Mouse (Mus musculus) neural tube, embryonic 13.5 days (tissue): ENCODE measurements around the gene Lta. TPM values are rescaled to one million over a fixed set of nuclear protein-coding genes. Genes with fewer than 3 reads are reported as not detected.

ENCODE experiments used
- ATAC-seq: fragments of 200-750 bp; cut with Nextera tagmentation; 2 replicates; pipeline ENCODE4 v1.8.0; 2017; ENCODE audit warnings: low read depth, mild to moderate bottlenecking, moderate TSS enrichment, moderate library complexity
- H3K27ac ChIP-seq: fragments of 300-500 bp; sonication (generic); replicated peaks from 2 replicates; pipeline ENCODE4 v1.5.1; 2015; ENCODE audit warnings: moderate library complexity, mild to moderate bottlenecking, inconsistent platforms
- H3K27me3 ChIP-seq: fragments of 300-500 bp; sonication (generic); 2 replicates; pipeline ENCODE4 v1.6.1; 2015; ENCODE audit warnings: mild to moderate bottlenecking, inconsistent platforms
- H3K36me3 ChIP-seq: fragments of 300-500 bp; sonication (generic); 2 replicates; pipeline ENCODE4 v1.6.1; 2015; ENCODE audit warnings: mild to moderate bottlenecking, inconsistent platforms
- H3K4me1 ChIP-seq: fragments of 300-500 bp; sonication (generic); replicated peaks from 2 replicates; pipeline ENCODE4 v1.6.1; 2015; ENCODE audit warnings: inconsistent platforms
- H3K4me2 ChIP-seq: fragments of 300-500 bp; sonication (generic); 2 replicates; pipeline ENCODE4 v1.6.1; 2015; ENCODE audit warnings: inconsistent platforms, mild to moderate bottlenecking, moderate library complexity
- H3K4me3 ChIP-seq: fragments of 300-500 bp; sonication (generic); 2 replicates; pipeline ENCODE4 v1.5.1; 2015; ENCODE audit warnings: mild to moderate bottlenecking, inconsistent platforms
- H3K9ac ChIP-seq: fragments of 300-500 bp; sonication (generic); 2 replicates; pipeline ENCODE4 v1.6.1; 2015; ENCODE audit warnings: moderate library complexity, mild to moderate bottlenecking, inconsistent platforms
- H3K9me3 ChIP-seq: fragments of 300-500 bp; sonication (generic); 2 replicates; pipeline ENCODE4 v1.6.1; 2016; ENCODE audit warnings: inconsistent platforms
- WGBS: fragments of 180-500 bp; shearing (Covaris S2); methylation state at CpG from one replicate; pipeline ENCODE4 v1.1.7; 2015; 5-methylcytosine and 5-hydroxymethylcytosine counted together
- polyA plus RNA-seq: library from polyadenylated mRNA; unstranded; fragments of >200 nt; fragmentation: Nextera tagmentation; extraction: Ambion mirVana; gene quantifications from 2 replicates; pipeline ENCODE4 v1.2.1, GENCODE M21; 2015

Lta gene
- polyA plus RNA-seq, 1 experiment from 2014 or later: 0.42 TPM

DNA sequence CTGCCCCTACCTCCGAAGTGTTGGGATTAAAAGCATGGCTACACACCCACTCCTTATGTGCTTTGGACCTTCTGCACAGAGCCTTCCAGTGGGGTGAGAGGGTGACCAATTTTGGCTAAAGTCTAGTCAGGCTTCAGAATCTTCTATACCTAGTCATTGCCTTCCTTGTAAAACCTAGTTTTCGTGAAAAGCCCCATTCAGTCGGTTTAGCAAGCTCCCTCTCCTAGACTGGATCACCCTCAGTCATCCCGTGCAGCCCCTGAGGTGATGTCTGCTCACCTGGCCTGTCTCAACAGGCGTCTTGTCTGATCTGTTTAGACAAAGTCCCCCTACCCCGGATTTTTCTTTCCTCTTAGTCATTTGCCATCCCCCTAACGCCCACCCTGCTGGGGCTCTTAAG lies 7.1 kb downstream of the Lta start:
- Histone ChIP-seq H3K27me3 (peaks cover 78% of the 10 kb centered on the region), H3K36me3 (no peaks in the 10 kb centered on the region), H3K9me3 (no peaks in the 10 kb centered on the region), H3K9ac (no peak overlapping the region), H3K27ac (no peak overlapping the region), H3K4me3 (no peak overlapping the region), H3K4me1 (peaks cover 19% of the 10 kb centered on the region), H3K4me2 (no peak overlapping the region)
- WGBS: 70% methylated on average over 7 of the region's 7 CpGs
- no peak for ATAC-seq

DNA sequence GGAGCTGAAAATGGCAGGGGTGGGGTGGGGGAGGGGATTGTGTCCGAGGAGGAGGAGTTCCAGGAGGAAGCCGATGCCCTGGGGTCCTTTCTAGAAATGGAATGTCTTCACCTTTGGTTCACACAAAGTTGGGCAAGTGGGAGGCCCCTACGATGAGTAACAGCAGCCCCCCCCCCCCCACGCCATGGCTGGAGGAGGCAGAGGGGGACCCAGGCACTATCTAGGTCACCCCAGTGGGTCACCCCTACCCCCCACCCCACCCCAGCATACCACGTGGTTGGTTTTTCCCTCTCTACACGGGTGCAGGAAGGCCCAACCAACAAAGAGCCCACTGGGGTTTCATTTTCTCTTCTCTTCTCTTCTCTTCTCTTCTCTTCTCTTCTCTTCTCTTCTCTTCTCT lies 8.0 kb downstream of the Lta start:
- Histone ChIP-seq H3K36me3 (no peaks in the 10 kb centered on the region), H3K27ac (no peak overlapping the region), H3K9ac (no peak overlapping the region), H3K4me2 (no peak overlapping the region), H3K4me3 (no peak overlapping the region), H3K4me1 (peaks cover 19% of the 10 kb centered on the region), H3K9me3 (no peaks in the 10 kb centered on the region), H3K27me3 (peaks cover 70% of the 10 kb centered on the region)
- 48% methylated on average over 6 of the region's 6 CpGs for WGBS
- no peak for ATAC-seq

DNA sequence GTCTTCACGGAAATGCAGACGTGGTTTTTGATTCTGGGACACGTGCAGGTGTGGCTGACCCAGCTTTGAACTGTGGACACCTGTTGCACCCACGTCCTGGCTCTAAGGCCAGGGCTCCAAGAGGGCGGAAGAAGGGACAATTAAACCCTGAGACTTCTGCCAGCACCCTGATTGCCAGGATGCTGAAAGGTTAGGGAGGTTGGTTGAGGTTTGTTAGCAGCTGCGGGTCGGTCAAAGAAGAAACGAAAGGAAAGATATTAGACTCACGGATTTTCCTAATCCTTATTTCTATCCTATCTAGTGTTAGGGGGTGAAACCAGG lies 8.9 kb downstream of the Lta start:
- H3K4me2 ChIP-seq: peak overlapping the region; percentile 67
- H3K27ac ChIP-seq: no peak overlapping the region
- H3K27me3 ChIP-seq: peaks cover 64% of the 10 kb centered on the region
- H3K4me1 ChIP-seq: peaks cover 19% of the 10 kb centered on the region
- no peaks in the 10 kb centered on the region for H3K9me3 ChIP-seq
- H3K9ac ChIP-seq: peak overlapping the region; percentile 60; the same call in 1 of the 2 replicates
- WGBS: 33% methylated on average over 9 of the region's 9 CpGs
- no peak for ATAC-seq
- no peaks in the 10 kb centered on the region for H3K36me3 ChIP-seq
- H3K4me3 ChIP-seq: peak overlapping the region; percentile 37

DNA sequence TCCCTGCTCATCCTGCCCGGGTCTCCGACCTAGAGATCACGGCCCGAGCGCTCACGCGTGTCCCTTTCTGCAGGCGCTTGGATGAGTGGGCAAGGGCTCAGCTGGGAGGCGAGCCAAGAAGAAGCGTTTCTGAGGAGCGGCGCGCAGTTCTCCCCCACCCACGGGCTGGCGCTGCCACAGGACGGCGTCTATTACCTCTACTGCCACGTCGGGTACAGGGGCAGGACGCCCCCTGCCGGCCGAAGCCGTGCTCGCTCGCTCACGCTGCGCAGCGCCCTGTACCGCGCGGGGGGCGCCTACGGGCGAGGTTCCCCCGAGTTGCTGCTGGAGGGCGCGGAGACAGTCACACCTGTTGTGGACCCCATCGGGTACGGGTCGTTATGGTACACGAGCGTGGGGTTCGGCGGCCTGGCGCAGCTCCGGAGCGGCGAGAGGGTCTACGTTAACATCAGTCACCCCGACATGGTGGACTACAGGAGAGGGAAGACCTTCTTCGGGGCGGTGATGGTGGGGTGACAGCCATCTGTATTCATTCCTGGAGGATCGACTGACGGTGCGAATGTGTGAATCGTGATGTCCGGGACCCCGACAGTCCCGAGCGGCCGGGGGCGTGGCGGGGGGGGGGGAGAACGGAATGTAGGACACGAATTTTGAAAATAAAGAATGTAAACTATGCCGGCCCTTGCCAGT lies 9.4 kb downstream of the Lta start:
- Histone ChIP-seq H3K4me2 (peak overlapping the region; percentile 67), H3K36me3 (no peaks in the 10 kb centered on the region), H3K4me3 (peak overlapping the region; percentile 37), H3K4me1 (peaks cover 19% of the 10 kb centered on the region), H3K9me3 (no peaks in the 10 kb centered on the region), H3K9ac (peak overlapping the region; percentile 60), H3K27me3 (peaks cover 59% of the 10 kb centered on the region), H3K27ac (no peak overlapping the region)
- peak; percentile 74 for ATAC-seq
- WGBS: 1% methylated on average over 65 of the region's 66 CpGs

DNA sequence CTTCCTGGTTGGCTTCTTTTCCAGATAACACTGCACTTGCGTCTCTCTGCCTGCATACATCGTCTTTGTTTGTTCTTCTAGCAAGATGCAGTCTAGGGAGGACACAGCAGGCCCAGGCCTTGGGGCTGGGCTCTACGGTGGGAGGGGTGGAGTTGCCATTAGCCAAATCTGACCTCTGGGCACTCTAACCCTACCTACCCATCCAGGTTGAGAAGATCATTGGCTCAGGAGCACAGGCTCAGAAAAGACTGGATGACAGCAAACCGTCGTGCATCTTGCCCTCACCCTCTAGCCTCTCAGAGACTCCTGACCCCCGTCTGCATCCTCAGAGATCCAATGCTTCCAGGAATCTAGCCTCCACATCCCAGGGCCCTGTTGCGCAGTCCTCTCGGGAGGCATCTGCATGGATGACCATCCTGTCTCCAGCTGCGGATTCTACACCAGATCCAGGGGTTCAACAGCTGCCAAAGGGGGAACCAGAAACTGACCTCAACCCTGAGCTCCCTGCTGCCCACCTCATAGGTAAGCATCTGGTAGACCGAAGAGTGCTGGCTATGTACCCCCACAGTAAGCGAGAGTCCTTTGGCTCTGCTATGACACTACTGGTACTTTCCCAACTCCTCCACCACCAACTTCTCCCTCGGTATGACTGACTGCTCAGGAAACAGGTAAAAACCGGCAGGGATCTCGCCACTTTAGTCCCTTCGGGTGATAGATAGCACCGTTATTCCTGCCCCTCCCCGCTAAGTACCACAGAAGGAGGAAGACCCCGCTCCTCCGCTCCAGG lies 10.1 kb downstream of the Lta start:
- WGBS: 44% methylated on average over 19 of the region's 19 CpGs
- Histone ChIP-seq H3K4me3 (peak overlapping the region; percentile 37), H3K4me1 (peaks cover 19% of the 10 kb centered on the region), H3K27me3 (peaks cover 52% of the 10 kb centered on the region), H3K4me2 (peak overlapping the region; percentile 67), H3K9ac (peak overlapping the region; percentile 60), H3K27ac (no peak overlapping the region), H3K9me3 (no peaks in the 10 kb centered on the region), H3K36me3 (no peaks in the 10 kb centered on the region)
- peak; percentile 40; the same call in 1 of the 2 replicates for ATAC-seq

DNA sequence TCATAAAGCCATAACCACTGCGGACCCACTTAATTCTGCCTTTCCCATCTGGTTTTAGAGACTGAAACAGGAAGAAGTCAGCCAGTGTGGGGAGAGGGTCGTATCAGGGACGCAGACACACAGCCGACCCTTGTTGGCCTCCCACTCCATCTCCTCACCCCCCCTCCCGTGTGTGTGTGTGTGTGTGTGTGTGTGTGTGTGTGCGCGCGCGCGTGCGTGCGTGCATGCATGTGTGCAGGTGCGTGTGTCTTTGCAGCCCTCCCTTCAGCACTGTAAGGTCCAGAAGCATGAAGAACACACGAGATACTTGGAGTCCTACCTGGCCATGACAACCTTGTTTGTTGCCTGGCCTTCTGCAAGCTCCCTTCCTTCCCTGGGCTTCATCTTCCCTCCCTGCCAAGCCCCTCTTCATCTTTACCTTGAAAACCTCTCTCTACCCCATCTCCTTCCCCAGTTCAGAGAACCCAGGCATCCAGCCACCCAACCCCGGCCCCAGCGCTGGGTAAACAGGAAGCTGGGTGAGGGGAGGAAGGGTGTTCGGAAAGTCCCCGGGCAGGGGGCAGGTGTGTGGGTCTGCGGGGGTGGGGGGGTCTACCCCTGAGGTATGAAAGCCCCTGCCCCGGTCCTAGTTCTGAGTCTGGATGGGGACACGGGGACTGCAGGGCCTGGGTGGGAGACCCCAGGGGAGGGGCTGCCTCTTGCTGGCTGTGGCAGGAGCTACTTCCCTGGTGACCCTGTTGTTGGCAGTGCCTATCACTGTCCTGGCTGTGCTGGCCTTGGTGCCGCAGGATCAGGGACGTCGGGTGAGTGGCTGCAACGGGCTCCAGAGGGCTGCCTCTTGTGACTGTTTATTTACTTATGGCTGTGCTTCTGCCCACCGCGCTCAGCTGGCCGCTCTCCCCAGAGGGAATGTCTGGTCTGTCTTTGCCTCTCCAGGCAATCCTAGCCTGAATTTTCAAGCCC lies 11.0 kb downstream of the Lta start, which contains the start of gene Ltb:
TSS of gene Ltb (plus strand) at position 559 of the 963 bp plus-strand sequence.
- no peaks in the 10 kb centered on the region for H3K9me3 ChIP-seq
- H3K9ac ChIP-seq: peak within 1 kb of the TSS; percentile 60; the same call in 1 of the 2 replicates
- peaks cover 44% of the 10 kb centered on the region for H3K27me3 ChIP-seq
- H3K4me1 ChIP-seq: peaks cover 19% of the 10 kb centered on the region
- H3K4me3 ChIP-seq: peak within 1 kb of the TSS; percentile 37; the same call in 1 of the 2 replicates
- no peak within 1 kb of the TSS for H3K27ac ChIP-seq
- no peak for ATAC-seq
- peak within 1 kb of the TSS; percentile 67 for H3K4me2 ChIP-seq
- WGBS: 73% methylated on average over 28 of the region's 28 CpGs
- H3K36me3 ChIP-seq: no peaks in the 10 kb centered on the region

DNA sequence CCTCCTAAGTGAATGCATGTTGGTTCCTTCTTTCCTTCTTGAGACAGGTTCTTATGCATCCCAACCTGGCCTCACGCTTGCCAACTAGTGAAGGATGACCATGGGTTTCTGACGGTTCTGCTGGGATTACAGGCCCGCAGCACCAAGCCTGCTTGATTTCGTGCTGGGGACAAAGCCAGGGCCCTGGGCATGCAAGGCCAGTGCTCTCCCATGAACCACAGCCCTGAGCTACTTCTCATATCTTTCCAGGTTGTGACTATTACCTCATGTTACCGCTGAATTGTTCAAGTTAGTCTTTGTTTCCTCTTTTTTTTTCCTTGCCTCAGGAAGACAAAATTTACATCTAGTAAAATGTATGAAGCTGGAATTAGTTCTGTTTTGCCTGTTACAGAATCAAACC lies 12.2 kb downstream of the Lta start:
- no peaks in the 10 kb centered on the region for H3K9me3 ChIP-seq
- H3K27ac ChIP-seq: no peak overlapping the region
- peaks cover 34% of the 10 kb centered on the region for H3K27me3 ChIP-seq
- no peak for ATAC-seq
- no peaks in the 10 kb centered on the region for H3K36me3 ChIP-seq
- H3K9ac ChIP-seq: no peak overlapping the region
- H3K4me1 ChIP-seq: peaks cover 19% of the 10 kb centered on the region
- 82% methylated on average over 5 of the region's 5 CpGs for WGBS
- H3K4me2 ChIP-seq: no peak overlapping the region
- H3K4me3 ChIP-seq: no peak overlapping the region

DNA sequence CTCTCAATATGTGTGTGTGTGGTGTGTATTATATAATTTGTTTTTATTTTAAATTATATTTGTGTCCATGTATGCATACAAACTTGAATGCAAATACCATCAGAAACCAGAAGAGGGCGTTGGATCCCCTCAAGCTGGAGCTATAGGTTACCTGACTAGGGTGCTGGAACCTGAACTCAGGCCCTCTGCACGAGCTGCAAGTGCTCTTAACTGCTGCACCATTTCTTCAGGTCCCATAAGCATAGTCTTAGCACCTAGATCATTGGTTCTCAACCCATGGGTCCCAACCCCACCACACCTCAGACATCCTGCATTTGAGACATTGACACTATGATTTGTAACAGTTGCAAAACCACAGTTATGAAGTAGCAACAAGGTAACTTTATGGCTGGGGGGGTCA lies 13.4 kb downstream of the Lta start:
- no peak overlapping the region for H3K4me2 ChIP-seq
- 67% methylated on average over 2 of the region's 2 CpGs for WGBS

DNA sequence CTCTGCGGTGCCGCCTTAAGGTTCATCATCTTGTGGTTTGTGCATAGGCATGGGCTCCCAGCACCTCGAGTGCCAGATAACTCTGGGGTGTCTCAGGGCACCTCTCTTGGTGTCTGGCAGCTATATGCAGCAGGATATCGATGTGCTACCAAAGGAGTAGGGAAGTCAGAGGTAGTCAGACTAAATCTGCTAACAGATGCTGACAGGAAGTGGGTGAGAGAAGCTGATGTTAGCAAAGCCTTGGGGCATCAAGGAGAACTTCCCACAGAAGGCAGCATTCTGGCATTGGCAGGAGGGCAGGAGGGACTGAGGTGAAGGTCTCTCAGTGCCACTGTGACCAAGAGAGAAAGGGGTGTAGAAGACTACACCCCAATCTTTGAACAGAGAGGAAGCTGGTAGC lies 15.1 kb downstream of the Lta start:
- Histone ChIP-seq H3K27ac (no peak overlapping the region), H3K9me3 (no peaks in the 10 kb centered on the region), H3K4me2 (no peak overlapping the region), H3K27me3 (peaks cover 11% of the 10 kb centered on the region), H3K4me1 (peaks cover 15% of the 10 kb centered on the region), H3K36me3 (no peaks in the 10 kb centered on the region), H3K9ac (no peak overlapping the region), H3K4me3 (no peak overlapping the region)
- 70% methylated on average over 4 of the region's 4 CpGs for WGBS
- ATAC-seq: no peak

More for the DNA sequence above, 13.4 kb downstream of the Lta start:
- H3K4me3 ChIP-seq: no peak overlapping the region
- H3K9me3 ChIP-seq: no peaks in the 10 kb centered on the region
- no peak overlapping the region for H3K9ac ChIP-seq
- ATAC-seq: no peak
- H3K4me1 ChIP-seq: peaks cover 19% of the 10 kb centered on the region
- H3K27ac ChIP-seq: no peak overlapping the region
- peaks cover 28% of the 10 kb centered on the region for H3K27me3 ChIP-seq
- no peaks in the 10 kb centered on the region for H3K36me3 ChIP-seq

DNA sequence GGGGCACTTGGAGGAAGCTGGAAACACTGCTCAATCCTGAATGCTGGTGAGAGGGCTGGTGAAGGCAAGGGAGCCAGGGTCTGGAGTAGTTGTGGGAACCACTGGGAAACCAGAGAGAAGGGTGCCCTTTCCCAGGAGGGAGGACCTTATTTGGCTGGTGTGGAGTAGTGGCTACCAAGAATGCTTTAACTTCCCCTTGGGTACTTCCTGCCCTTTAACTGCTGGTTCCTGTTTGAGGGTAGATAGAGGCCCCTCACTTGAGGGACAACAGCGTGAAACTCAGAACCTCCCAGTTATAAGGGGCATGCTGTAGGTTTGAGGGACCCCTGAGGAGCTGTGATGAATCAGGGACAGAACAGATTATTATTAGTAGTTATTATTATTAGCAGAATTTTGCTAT lies 16.0 kb downstream of the Lta start:
- no peak overlapping the region for H3K9ac ChIP-seq
- peaks cover 7% of the 10 kb centered on the region for H3K4me1 ChIP-seq
- no peak for ATAC-seq
- WGBS: 67% methylated on average over 1 of the region's 1 CpGs
- no peaks in the 10 kb centered on the region for H3K36me3 ChIP-seq
- H3K9me3 ChIP-seq: no peaks in the 10 kb centered on the region
- H3K27me3 ChIP-seq: peaks cover 2% of the 10 kb centered on the region
- H3K4me2 ChIP-seq: no peak overlapping the region
- no peak overlapping the region for H3K4me3 ChIP-seq
- no peak overlapping the region for H3K27ac ChIP-seq

DNA sequence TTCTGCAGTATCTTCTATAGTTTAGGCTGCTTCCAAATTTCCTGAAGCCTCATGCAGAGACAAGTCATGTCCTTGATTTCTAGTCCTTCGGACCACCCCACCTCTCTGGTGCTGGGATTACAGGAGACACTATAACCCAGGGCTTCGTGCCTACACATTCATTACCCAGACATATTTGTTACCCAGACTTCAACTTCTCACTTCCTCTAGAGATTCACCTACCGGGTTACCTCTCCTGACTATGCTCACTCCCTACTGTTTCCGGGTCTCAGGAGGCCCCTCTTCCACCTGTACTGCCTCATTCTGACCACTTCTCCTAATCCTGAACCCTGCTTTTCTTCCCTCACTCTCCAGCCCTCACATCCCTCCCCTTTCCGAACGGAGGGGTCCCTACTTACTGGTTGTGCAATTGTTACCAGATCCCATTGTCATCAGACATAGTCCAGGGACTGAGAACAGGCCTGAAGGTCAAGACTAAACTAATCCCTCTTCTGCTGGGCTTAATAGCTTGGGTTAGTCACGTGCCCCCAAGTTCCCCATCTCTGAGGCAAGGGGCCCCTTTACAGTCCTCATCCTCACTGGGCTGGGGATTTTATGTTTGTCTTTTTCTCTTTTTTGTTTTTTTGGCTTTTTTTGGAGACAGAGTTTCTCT lies 17.1 kb downstream of the Lta start, which contains the start of gene Lst1:
TSS of gene Lst1 (minus strand) at position 481 of the 652 bp plus-strand sequence.
- no peak within 1 kb of the TSS for H3K4me2 ChIP-seq
- 75% methylated on average over 7 of the region's 7 CpGs for WGBS
- H3K9ac ChIP-seq: no peak within 1 kb of the TSS
- no peaks in the 10 kb centered on the region for H3K9me3 ChIP-seq
- H3K4me1 ChIP-seq: peaks cover 7% of the 10 kb centered on the region
- no peak within 1 kb of the TSS for H3K27ac ChIP-seq
- no peaks in the 10 kb centered on the region for H3K27me3 ChIP-seq
- no peak within 1 kb of the TSS for H3K4me3 ChIP-seq
- no peaks in the 10 kb centered on the region for H3K36me3 ChIP-seq
- ATAC-seq: no peak
